Mouse (Mus musculus): ENCODE measurements around the gene Hoxb6. TPM values are rescaled to one million over a fixed set of nuclear protein-coding genes. Genes with fewer than 3 reads are reported as not detected.

Gene Hoxb6
- total RNA-seq, 2 experiments from 2014 or later = not detected

DNA sequence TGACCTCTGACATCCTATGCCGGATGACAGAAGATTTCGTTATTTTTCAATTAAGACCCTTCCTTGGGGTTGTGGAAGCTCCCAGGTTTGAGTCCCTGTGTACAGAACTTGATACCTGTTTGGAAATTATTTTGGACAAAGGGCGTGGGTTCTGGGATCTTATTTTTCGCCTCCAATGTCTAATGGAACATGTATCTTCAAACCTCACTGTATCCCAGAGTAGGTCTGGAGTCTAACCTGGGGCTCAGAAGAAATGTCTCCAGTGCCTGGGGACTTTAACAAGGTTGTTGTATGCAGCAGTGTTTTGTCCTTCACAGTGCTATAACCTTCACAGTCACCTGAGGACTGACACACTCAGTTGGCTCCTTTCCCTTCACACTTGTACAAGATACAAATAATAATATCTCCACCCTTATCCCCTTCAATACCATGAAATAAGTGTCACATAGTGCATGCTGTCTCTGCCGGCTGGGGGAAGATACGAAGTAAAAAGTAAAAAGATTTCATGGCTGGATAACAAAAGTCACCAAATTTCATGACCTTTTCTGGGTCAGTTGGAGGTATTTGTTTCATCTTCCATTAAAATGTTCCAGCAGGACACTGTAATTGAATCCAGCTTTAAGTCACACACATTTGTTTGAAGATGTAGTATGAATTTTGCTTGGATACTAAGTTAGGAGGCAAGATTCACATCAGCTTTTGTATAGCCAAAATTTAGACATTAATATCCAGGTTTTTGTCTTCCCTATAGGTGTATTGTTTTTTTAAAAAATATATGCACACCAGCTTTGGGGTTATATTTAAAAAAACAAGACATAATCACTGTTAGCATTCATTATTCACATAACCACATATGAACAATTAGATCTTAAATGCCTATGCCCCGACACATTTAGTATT, 25.0 kb upstream of the Hoxb6 start:
- no peak for ATAC-seq (replicated peaks; ENCODE audit: low FRiP score, poor library complexity, severe bottlenecking)

DNA sequence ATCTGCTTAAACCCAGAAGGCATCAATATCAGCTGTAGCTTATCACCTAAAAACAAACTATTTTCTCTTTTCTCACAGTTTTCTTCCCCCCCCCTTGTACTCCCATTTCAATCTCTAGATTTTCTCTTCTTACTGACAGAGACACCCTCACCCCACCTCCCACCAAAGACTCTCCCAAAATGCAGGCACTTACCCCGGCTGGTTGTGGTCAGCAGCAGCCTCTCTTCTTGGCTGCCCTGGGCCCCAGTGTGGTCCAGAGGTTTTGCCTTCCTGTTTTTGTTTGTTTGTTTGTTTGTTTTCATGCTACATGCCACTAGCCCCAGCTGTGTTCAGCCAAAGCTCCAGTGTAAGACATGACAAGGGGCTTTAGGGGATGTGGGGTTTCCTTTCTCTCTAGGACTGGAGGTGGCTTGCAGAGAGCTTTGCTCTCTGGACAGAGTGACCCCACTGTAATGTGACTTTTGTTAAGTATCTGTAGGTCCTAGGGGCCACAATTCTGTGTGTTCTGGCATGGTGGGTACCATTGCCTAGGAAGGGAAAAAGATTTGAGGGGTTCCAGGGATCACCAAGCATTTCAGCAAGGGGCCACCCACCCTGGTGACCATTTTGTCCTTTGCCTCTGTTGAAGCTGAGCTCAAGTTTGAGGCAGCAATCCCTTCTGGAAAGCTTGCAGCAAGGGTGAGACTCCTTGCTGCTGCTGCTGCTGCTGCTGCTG, 24.1 kb upstream of the Hoxb6 start:
- no peak for ATAC-seq (replicated peaks; ENCODE audit: low FRiP score, poor library complexity, severe bottlenecking)

DNA sequence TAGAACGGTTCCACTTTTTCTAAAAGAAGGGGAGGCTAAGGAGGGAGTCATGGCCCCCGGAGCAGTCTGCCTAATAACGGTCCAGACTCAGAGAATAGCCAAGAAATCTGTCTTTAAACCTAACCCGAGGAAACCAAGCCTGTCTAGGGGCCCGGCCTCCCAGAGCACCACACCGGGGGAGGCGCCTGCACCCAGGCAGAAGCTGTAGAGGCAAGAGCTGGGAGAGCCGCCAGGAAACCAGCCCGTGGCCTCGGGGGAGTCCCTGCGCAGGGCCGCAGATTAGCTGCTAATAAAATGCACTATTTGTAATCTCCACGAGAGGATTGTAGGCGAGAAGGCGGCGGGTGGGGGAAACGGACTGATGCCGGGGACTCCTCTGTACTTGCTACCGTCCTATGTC, 22.4 kb upstream of the Hoxb6 start:
- ATAC-seq (replicated peaks; ENCODE audit: low FRiP score, poor library complexity, severe bottlenecking) = no peak

DNA sequence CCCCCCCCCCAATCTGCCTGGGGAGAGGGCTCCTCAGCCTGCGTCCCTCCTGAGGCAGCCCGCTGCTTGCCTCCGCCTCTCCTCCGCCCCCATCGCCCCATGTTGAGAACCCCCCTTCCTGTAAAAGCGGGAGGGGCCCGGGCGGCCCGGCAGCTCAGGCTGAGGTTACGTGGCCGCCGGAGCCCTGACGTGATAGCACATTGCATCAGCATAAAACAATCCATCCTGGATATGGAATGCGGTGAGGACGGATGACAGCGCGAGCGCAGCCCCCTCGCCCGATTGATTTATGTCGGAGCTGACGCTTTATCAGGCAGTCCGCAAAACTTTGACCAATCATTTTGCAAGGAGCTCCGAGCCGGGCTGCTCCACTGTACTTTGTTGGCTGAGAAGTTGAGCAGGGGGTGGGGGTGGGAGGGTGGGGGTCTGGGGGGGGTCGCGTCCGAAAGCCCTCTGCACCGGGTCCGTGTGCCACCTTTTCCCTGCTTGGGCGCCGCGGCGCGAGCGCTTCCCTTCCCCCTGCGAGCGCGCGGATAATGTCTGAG, 21.2 kb upstream of the Hoxb6 start, which contains the start of gene Hoxb9:
Hoxb9 (plus strand) TSS at position 462 of the 545 bp plus-strand sequence.
- no peak for ATAC-seq (replicated peaks; ENCODE audit: low FRiP score, poor library complexity, severe bottlenecking)

DNA sequence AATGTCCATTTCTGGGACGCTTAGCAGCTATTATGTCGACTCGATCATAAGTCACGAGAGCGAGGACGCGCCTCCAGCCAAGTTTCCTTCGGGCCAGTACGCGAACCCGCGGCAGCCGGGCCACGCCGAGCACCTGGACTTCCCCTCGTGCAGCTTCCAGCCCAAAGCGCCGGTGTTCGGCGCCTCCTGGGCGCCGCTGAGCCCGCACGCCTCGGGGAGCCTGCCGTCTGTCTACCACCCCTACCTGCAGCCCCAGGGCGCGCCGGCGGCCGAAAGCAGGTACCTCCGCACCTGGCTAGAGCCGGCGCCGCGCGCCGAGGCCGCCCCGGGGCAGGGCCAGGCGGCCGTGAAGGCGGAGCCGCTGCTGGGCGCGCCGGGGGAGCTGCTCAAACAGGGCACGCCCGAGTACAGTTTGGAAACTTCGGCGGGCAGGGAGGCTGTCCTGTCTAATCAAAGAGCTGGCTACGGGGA, 20.7 kb upstream of the Hoxb6 start:
- no peak for ATAC-seq (replicated peaks; ENCODE audit: low FRiP score, poor library complexity, severe bottlenecking)

DNA sequence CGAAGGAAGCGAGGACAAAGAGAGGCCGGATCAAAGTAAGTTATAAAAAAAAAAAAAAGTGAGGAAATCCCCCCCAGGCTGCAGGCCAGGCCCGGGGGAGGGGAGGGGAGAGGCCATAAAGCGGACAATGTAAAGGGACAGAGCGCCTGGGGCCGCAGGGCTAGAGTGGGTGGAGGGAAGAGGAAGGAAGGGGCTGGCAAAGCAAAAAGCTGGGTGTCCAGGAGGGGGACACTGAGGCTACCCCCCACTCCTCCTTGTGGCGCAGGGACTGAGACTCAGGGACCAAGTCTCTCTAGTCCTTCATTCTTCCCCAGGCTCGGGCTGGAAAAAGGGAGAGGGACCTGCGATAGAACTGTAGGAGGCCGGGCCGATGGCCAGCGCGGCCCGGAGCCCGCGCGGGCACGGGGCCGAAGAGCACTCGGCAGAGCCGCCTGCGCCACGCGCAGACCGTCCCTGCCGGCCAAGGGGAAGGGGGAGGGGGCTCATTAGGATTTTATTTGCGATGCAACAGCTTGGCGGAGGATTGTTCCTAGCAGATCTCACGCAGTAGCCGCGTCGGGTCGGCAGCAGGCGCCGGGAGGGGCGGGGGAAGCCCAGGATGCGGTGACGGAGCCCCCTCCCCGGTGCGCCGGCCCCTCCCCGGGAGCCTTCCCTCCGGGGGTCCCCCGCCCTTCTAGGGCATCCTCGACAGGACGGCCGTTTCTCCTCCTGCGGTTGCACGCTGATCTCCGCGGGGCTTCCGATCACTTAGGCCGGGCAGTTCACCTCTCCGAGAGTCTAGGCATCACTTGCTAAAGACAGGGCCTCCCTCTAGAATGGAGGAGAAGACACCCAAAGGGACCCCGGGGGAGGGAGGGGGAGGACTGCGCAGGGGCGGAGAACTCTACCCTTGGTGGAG, 20.0 kb upstream of the Hoxb6 start:
- no peak for ATAC-seq (replicated peaks; ENCODE audit: low FRiP score, poor library complexity, severe bottlenecking)

DNA sequence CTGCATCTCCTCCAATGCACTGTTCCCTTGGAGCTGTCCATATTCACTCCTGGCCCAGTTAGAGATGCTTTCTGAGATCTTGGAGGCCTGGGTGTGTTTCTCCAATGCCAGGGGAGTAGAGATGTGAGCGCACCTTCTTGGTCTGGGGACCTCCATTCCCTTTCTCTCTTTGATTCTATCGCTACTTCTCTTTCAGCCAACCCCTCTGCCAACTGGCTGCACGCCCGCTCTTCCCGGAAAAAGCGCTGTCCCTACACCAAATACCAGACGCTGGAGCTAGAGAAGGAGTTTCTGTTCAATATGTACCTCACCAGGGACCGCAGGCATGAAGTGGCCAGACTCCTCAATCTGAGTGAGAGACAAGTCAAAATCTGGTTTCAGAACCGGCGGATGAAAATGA, 17.8 kb upstream of the Hoxb6 start:
- ATAC-seq (replicated peaks; ENCODE audit: low FRiP score, poor library complexity, severe bottlenecking) = no peak

DNA sequence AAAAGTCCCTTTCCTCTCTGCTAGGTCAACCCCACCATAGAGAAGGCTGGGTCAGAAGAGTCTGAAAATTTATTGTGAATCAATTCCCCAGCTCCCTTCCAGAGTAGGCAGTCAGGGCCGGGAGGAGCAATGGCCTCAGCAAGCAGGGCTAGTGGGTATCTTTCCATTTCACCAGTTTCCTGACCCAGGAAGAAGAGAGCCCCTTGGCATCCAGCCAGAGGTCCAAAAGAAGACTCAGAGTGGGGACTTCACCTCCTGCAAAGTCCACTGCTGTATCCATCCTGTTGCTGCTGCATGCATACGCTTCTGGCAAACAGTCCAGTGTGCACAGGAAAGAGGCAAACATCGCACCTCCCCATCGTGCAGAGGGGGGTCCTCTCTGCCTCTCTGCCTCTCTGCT, 16.4 kb upstream of the Hoxb6 start:
- ATAC-seq (replicated peaks; ENCODE audit: low FRiP score, poor library complexity, severe bottlenecking) = no peak

DNA sequence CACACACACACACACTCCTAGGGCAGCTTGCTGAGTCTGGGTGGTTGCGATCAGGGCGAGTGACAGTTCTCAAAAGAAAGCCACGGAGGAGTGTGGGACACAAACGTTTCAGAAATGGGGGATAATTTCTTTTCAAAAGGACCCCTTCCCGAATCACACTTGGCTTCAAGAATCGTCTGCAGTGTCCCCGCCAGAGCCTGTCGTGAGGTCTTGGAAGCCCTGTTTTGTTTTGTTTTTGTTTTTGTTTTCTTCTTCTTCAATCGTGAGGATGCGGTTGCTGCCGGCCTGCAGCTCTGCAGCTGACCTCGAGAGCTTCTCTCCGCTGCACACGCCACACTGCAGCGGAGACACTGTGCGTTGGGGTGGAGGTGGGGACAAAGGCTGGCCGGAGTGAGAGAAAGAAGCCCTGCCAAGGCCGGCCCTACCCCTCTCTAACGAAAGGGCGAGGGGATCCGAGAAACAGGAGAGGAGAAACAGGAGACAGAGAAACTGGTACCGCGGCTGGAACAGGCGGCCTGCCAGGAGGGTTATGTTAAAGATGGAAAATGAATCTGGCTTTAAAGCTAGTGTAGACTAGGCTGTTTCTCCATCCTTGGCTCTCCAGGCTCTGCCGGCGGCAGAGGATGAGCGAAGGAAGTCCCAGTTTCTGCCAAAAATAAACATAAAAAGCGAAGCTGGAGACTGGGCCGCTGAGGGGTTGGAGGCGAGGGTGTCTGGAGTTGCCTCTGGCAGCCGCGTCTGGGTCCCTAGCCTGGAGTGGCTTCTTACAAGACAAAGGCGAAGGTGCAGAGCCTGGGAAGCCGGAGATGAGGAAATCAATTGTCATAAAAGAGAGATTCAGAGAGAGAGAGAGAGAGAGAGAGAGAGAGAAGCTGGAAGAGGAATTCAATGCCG, 14.9 kb upstream of the Hoxb6 start:
- ATAC-seq (replicated peaks; ENCODE audit: low FRiP score, poor library complexity, severe bottlenecking) = no peak

DNA sequence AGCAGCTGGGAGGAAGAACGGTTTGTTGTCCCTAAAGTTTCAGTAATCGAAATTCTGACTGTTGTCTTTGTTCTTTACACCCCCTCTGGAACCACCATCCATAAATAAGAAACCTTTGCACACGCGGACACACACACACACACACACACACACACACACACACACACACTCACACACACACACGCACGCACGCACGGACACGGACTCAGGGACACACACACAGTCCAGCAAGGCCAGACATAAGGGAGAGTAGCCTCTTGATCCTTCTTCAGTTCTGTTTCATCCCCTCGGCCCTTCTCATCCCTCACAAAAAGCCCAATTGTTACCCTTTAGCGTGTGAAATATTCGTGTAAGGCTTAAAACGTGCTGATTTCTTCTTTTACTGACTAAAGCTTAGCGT, 14.0 kb upstream of the Hoxb6 start:
- no peak for ATAC-seq (replicated peaks; ENCODE audit: low FRiP score, poor library complexity, severe bottlenecking)

DNA sequence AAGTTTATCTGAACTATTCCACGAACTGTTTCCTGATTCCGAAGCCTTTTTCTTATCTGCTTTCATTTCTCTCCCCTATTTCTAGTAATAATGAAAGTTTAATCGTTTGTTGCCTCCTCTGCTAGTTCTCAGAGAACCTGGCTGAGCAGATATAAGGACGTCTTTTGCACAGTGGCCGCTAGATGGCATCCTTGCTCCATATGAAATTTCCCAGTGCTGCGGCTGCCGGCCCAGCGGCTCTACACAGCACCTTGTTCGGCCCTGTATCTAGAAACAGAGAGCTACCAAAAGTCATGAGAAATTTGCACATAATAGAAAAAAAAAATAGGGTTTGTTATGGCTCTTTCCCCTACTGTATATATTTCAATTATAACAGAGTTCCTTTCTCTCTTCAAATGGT, 13.5 kb upstream of the Hoxb6 start:
- no peak for ATAC-seq (replicated peaks; ENCODE audit: low FRiP score, poor library complexity, severe bottlenecking)

DNA sequence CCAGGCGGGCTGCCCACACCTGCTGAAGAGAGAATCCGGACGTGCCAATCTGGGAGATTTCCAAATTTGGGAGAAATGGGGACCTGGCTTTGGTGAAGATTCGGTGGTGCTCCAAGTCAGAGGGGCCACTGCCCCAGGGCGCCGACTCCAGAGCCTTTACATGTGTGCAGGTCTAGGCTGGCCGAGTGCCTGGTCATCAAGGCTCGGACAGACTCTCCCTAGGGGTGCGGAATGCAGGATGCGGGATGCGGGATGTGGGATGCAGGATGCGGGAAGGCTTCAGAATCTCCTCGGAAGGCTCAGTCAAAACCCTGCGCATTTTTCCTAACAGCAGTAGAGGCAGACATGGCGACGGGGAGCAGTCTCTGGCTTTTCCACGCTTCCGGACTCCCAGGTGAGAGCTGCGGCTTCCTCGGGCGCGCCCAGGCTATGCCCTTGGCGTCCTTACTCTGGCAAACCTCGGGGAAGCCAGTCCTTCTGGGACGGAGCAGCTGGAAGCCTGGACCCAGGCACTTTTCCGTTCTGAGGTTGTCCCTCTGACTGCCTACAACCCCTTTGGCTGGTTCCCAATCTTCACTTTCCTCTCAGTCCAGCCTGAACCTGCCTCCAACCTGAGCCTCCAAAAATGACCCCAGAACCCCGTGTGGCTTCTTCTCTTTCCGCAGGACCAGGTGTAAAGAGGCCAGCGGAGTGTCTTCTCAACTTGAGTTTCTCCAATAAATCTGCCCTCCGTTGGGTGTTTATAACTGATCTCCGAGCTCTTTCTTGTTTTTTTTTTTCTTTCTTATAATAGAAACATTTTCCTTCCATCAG, 12.6 kb upstream of the Hoxb6 start:
- no peak for ATAC-seq (replicated peaks; ENCODE audit: low FRiP score, poor library complexity, severe bottlenecking)

DNA sequence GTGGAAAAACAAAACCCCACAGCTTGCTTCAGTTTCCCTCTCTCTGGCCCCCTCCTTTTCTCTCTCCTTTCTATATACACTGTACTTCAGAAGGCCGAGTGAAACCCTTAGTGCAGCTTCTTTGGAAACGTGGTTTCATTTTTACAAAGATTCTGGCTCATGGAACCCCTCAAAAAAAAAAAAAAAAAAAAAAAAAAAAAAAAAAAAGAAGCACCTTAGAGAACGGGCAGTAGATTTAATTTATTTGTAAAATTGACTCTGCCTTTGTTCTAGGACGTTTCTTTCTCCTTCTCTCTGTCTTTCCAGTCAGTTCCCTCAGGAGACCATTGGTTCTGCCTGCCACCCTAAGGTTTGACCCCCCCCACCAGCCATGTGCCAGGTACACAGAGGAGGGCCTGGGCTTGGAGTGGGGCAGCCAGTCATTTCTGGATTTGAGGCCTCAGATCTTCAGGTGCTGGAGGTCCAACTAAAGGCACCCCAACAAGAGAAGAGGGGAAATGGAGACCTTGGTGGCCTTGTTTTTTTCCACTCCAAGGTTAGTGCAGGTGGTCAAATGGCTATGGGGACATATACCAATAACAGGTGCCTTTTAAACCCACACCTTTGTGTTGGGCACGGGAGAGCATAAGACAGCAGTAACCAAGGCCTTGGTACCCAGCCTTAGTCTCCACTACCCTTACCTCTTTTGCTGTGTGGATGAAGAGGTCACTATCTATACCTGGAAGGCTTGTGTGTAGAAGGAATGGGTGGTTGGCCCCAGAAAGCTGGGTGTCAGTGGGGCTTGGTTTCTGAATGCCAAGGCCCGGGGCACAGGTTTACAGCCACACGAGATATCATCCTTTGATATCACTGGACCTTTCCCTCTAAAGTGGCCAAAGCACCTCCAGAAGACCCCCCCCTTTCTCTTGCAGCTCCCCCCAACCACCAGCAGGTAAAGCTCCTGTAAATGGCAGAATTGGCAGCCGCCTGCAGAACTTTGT, 11.6 kb upstream of the Hoxb6 start:
- ATAC-seq (replicated peaks; ENCODE audit: low FRiP score, poor library complexity, severe bottlenecking) = no peak

DNA sequence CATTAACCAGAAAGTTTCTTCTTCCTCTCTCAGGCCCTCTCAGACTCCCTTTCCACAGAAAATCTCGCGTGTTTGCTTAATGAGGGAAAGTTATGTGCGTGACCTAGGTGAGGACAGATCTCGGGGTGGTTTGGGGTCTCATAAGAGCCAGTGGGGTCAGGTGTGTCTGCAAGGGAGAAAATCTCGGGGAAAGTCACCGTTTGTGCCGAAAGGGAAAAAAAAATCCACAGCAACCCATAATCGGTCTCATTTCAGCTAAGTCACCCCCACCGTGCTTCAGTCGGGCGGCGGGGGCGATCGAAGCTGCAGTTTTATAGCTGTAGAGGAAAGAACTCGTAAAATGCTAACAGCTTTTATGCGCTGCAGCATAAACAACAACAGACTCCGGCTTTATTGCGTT, 10.9 kb upstream of the Hoxb6 start:
- ATAC-seq (replicated peaks; ENCODE audit: low FRiP score, poor library complexity, severe bottlenecking) = no peak

DNA sequence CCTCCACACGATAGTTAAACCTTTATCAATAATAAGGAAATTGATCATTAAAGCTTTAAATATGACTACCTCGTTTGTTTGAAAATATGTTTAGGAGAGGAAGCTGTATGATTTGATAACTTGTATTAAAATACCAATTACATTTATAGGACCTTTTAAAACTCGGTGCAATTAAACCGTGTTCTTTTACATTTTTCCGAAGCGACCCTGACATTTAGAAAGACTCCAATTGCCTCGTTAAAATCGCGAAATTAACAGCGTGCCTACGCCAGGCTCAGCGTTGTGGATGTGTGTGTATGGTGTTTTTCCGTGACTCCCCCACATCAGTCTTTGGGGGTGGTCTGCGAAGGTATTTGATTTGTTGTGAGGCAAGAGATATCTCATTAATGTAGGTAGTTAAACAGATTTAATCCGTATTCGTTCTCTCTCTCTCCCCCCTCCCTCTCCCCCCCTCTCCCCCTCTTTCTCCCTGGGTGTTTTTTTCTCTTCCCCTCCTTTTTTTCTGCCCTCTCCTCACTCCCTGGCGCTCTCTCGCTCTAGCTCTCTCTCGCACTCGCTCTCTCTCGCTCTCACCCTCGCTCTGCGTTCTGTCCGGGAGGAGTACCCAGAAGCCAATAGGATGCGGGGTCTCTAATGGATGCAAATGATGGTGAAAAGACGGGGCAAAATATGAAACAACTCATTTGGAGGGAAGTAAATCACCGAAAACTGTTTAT, 10.3 kb upstream of the Hoxb6 start, which contains the start of gene Hoxb8:
Hoxb8 (plus strand) TSS at position 51 of the 716 bp plus-strand sequence.
- no peak for ATAC-seq (replicated peaks; ENCODE audit: low FRiP score, poor library complexity, severe bottlenecking)

DNA sequence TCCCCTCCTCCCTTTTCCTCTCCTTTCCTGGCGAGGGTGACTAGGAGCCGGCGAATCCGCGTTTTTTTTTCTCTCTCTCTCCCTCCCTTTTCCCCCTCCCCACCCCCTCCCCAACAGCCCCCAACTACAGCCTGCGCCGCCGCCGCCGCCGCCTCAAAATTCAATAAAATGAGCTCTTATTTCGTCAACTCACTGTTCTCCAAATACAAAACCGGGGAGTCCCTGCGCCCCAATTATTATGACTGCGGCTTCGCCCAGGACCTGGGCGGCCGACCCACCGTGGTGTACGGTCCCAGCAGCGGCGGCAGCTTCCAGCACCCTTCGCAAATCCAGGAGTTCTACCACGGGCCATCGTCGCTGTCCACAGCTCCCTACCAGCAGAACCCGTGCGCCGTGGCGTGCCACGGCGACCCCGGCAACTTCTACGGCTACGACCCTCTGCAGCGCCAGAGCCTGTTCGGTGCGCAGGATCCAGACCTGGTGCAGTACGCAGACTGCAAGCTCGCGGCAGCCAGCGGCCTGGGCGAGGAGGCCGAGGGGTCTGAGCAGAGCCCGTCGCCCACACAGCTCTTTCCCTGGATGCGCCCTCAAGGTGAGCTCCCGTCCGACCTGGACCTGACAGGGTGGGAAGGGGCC, 9.4 kb upstream of the Hoxb6 start:
- ATAC-seq (replicated peaks; ENCODE audit: low FRiP score, poor library complexity, severe bottlenecking) = no peak

Data from erythroblast, adult 5-6 weeks (primary cell).